In genomic region chr5:29476021-29476420, GRCm38 (mm10) we compare ENCODE assay signal across 24 mouse cellular contexts. TPM values are rescaled to one million over a fixed set of nuclear protein-coding genes. Genes with fewer than 3 reads are reported as not detected.
DNase-seq lines count a peak whose midpoint lies in the region; ATAC-seq lines count a peak whose summit lies in the region.
"Had no signal": no experiment of that assay in that cellular context is flagged by ENCODE, and none has a peak within 500 bp of the region (broad histone marks: within the 10 kb centered on the region; RNA-seq: fewer than 3 reads in every experiment).

No protein-coding gene starts in this region.

- H3K4me2 ChIP-seq in forebrain, embryonic 11.5 days (ENCODE audit: low read depth, low read length, severe bottlenecking), result no peak overlapping the region
- H3K4me2 ChIP-seq in forebrain, embryonic 12.5 days, result no peak overlapping the region
- H3K4me2 ChIP-seq in neural tube, embryonic 15.5 days, result no peak overlapping the region
- peak overlapping the region; percentile 85 for H3K4me2 ChIP-seq in intestine, embryonic 16.5 days (ENCODE audit: low read depth, low read length)
- H3K4me2 ChIP-seq: heart, embryonic 13.5 days; hindbrain, embryonic 15.5 days; kidney, embryonic 15.5 days; limb, embryonic 15.5 days; lung, embryonic 15.5 days had no signal

- no peaks in the 10 kb centered on the region for H3K36me3 ChIP-seq in forebrain, embryonic 11.5 days (ENCODE audit: control insufficient read depth, insufficient read depth, low read length)
- no peaks in the 10 kb centered on the region for H3K36me3 ChIP-seq in forebrain, embryonic 12.5 days (replicated peaks)
- no peaks in the 10 kb centered on the region for H3K36me3 ChIP-seq in neural tube, embryonic 15.5 days
- H3K36me3 ChIP-seq in intestine, embryonic 16.5 days (ENCODE audit: control insufficient read depth, insufficient read depth, low read length), result no peaks in the 10 kb centered on the region
- H3K36me3 ChIP-seq in heart, embryonic 10.5 days, result no peaks in the 10 kb centered on the region
- H3K36me3 ChIP-seq: heart, embryonic 13.5 days; hindbrain, embryonic 15.5 days; kidney, embryonic 15.5 days; limb, embryonic 15.5 days; lung, embryonic 15.5 days had no signal

- H3K9ac ChIP-seq in forebrain, embryonic 11.5 days (ENCODE audit: low read length), result no peak overlapping the region
- no peak overlapping the region for H3K9ac ChIP-seq in forebrain, embryonic 12.5 days
- H3K9ac ChIP-seq in neural tube, embryonic 15.5 days (replicated peaks), result no peak overlapping the region
- H3K9ac ChIP-seq in intestine, embryonic 16.5 days (ENCODE audit: low read depth, low read length), result 0 out of 2 replicates have a peak overlapping the region, but pooled peaks have one; percentile 19
- H3K9ac ChIP-seq: forebrain, postnatal 0 days; heart, embryonic 13.5 days; hindbrain, embryonic 15.5 days; kidney, embryonic 15.5 days; limb, embryonic 15.5 days; liver, embryonic 14.5 days; lung, embryonic 15.5 days had no signal

- H3K4me1 ChIP-seq in forebrain, embryonic 11.5 days (replicated peaks; ENCODE audit: control insufficient read depth, insufficient read depth, low read length), result peaks cover 13% of the 10 kb centered on the region
- H3K4me1 ChIP-seq in forebrain, embryonic 12.5 days, result peaks cover 17% of the 10 kb centered on the region
- H3K4me1 ChIP-seq in neural tube, embryonic 15.5 days, result peaks cover 17% of the 10 kb centered on the region
- H3K4me1 ChIP-seq in intestine, embryonic 16.5 days (ENCODE audit: control insufficient read depth, insufficient read depth, low read length), result peaks cover 9% of the 10 kb centered on the region; the same call in 1 of the 2 replicates
- peaks cover 31% of the 10 kb centered on the region for H3K4me1 ChIP-seq in heart, embryonic 10.5 days

- peaks cover 99% of the 10 kb centered on the region for H3K27me3 ChIP-seq in forebrain, embryonic 11.5 days (ENCODE audit: control insufficient read depth, insufficient read depth, low read length)
- H3K27me3 ChIP-seq in forebrain, embryonic 12.5 days, result peaks cover 100% of the 10 kb centered on the region
- peaks cover 97% of the 10 kb centered on the region for H3K27me3 ChIP-seq in neural tube, embryonic 15.5 days (replicated peaks)
- H3K27me3 ChIP-seq in intestine, embryonic 16.5 days (replicated peaks; ENCODE audit: control insufficient read depth, insufficient read depth, low read length), result peaks cover 65% of the 10 kb centered on the region
- peaks cover 100% of the 10 kb centered on the region for H3K27me3 ChIP-seq in heart, embryonic 10.5 days (ENCODE audit: insufficient read depth, poor library complexity, severe bottlenecking)

- H3K4me3 ChIP-seq in forebrain, embryonic 11.5 days (ENCODE audit: low read depth, low read length), result no peak overlapping the region
- no peak overlapping the region for H3K4me3 ChIP-seq in forebrain, embryonic 12.5 days (replicated peaks)
- no peak overlapping the region for H3K4me3 ChIP-seq in neural tube, embryonic 15.5 days (replicated peaks)
- H3K4me3 ChIP-seq in intestine, embryonic 16.5 days (ENCODE audit: low read length), result peak overlapping the region; percentile 62; the same call in 1 of the 2 replicates
- no peak overlapping the region for H3K4me3 ChIP-seq in heart, embryonic 10.5 days
- H3K4me3 ChIP-seq: heart, embryonic 13.5 days; hindbrain, embryonic 15.5 days; kidney, embryonic 15.5 days; limb, embryonic 15.5 days; lung, embryonic 15.5 days had no signal

- no peak overlapping the region for H3K27ac ChIP-seq in forebrain, embryonic 11.5 days (ENCODE audit: low read depth, low read length)
- no peak overlapping the region for H3K27ac ChIP-seq in forebrain, embryonic 12.5 days
- H3K27ac ChIP-seq in neural tube, embryonic 15.5 days (replicated peaks), result no peak overlapping the region
- no peak overlapping the region for H3K27ac ChIP-seq in intestine, embryonic 16.5 days (ENCODE audit: low read length)
- no peak overlapping the region for H3K27ac ChIP-seq in heart, embryonic 10.5 days
- H3K27ac ChIP-seq: heart, embryonic 13.5 days; hindbrain, embryonic 15.5 days; kidney, embryonic 15.5 days; limb, embryonic 15.5 days; liver, embryonic 14.5 days; lung, embryonic 15.5 days; macrophage had no signal

- DNase-seq in forebrain, embryonic 11.5 days (ENCODE audit: low spot score), result peak; percentile 47
- peak; percentile 52 for DNase-seq in neural tube, embryonic 10.5 days (ENCODE audit: extremely low spot score, low spot score)
- no peak for DNase-seq in right cerebral cortex, postnatal 4 days
- DNase-seq in heart, embryonic 10.5 days (ENCODE audit: low spot score), result no peak
- DNase-seq: adrenal gland, postnatal 36 days; cerebellum, adult 9-10 months; forebrain, postnatal 0 days; gastrocnemius, postnatal 14 days; heart, adult 18-20 months; heart, postnatal 14 days; kidney, adult 11 months; kidney, postnatal 36 days; layer of hippocampus, adult 9-11 months; thymus, postnatal 14 days had no signal

- ATAC-seq in forebrain, embryonic 11.5 days (replicated peaks; ENCODE audit: low FRiP score), result no peak
- no peak for ATAC-seq in forebrain, embryonic 12.5 days (ENCODE audit: low FRiP score)
- ATAC-seq in neural tube, embryonic 15.5 days (ENCODE audit: low FRiP score), result no peak
- no peak for ATAC-seq in intestine, embryonic 16.5 days
- ATAC-seq: forebrain, postnatal 0 days had no signal

- H3K9me3 ChIP-seq in forebrain, embryonic 11.5 days (ENCODE audit: control insufficient read depth, low read length), result no peaks in the 10 kb centered on the region
- no peaks in the 10 kb centered on the region for H3K9me3 ChIP-seq in forebrain, embryonic 12.5 days
- no peaks in the 10 kb centered on the region for H3K9me3 ChIP-seq in neural tube, embryonic 15.5 days (replicated peaks)
- H3K9me3 ChIP-seq in intestine, embryonic 16.5 days (ENCODE audit: control insufficient read depth, low read length), result no peaks in the 10 kb centered on the region
- no peaks in the 10 kb centered on the region for H3K9me3 ChIP-seq in heart, embryonic 10.5 days
- H3K9me3 ChIP-seq: heart, embryonic 13.5 days; hindbrain, embryonic 15.5 days; kidney, embryonic 15.5 days; limb, embryonic 15.5 days; lung, embryonic 15.5 days had no signal

- WGBS in forebrain, embryonic 11.5 days, result 0% methylated on average over 1 of the region's 1 CpGs
- WGBS in forebrain, embryonic 12.5 days, result 6% methylated on average over 1 of the region's 1 CpGs
- WGBS in neural tube, embryonic 15.5 days, result 0% methylated on average over 1 of the region's 1 CpGs
- 6% methylated on average over 1 of the region's 1 CpGs for WGBS in intestine, embryonic 16.5 days
- 0% methylated on average over 1 of the region's 1 CpGs for WGBS in heart, embryonic 10.5 days

RNA-seq across cellular contexts. Expression of gene Mnx1, which starts 2.2 kb away (rescaled TPM):
- not detected in 2 replicates for polyA plus RNA-seq in forebrain, embryonic 11.5 days (2014; fragmentation: Nextera tagmentation; extraction: Ambion mirVana)
- polyA plus RNA-seq in forebrain, embryonic 12.5 days (2016; fragmentation: Nextera tagmentation; extraction: Ambion mirVana), result 0.09 TPM in 1 of 2 replicates, not detected in the other
- polyA plus RNA-seq in neural tube, embryonic 15.5 days (2015; fragmentation: Nextera tagmentation; extraction: Ambion mirVana), result 0.95 and 1.3 TPM in 2 replicates
- 0.22 and 0.81 TPM in 2 replicates for polyA plus RNA-seq in intestine, embryonic 16.5 days (2015; fragmentation: Nextera tagmentation; extraction: Ambion mirVana)
- polyA plus RNA-seq in heart, embryonic 10.5 days (2016; fragmentation: Nextera tagmentation; extraction: Ambion mirVana), result 0.06 TPM in 1 of 2 replicates, not detected in the other
- polyA plus RNA-seq: forebrain, postnatal 0 days; heart, embryonic 13.5 days; kidney, embryonic 15.5 days; limb, embryonic 15.5 days; liver, embryonic 14.5 days; lung, embryonic 15.5 days; macrophage had no signal

RNA-seq across cellular contexts. Expression of gene Nom1, which starts 41.6 kb away (rescaled TPM):
- 25.1 and 34.9 TPM in 2 replicates for polyA plus RNA-seq in forebrain, embryonic 11.5 days (2014; fragmentation: Nextera tagmentation; extraction: Ambion mirVana)
- polyA plus RNA-seq in forebrain, embryonic 12.5 days (2016; fragmentation: Nextera tagmentation; extraction: Ambion mirVana), result 27.4 and 28.3 TPM in 2 replicates
- 16.2 and 23.1 TPM in 2 replicates for polyA plus RNA-seq in neural tube, embryonic 15.5 days (2015; fragmentation: Nextera tagmentation; extraction: Ambion mirVana)
- 29.0 and 32.8 TPM in 2 replicates for polyA plus RNA-seq in intestine, embryonic 16.5 days (2015; fragmentation: Nextera tagmentation; extraction: Ambion mirVana)
- 25.3 and 29.5 TPM in 2 replicates for polyA plus RNA-seq in heart, embryonic 10.5 days (2016; fragmentation: Nextera tagmentation; extraction: Ambion mirVana)

Comparison
In these comparisons a context has a peak if more than half of its experiments do, and no peak if none do; other contexts are left out.
1. DNase-seq: peak in forebrain, embryonic 11.5 days (single experiment) and neural tube, embryonic 10.5 days (single experiment); none in right cerebral cortex, postnatal 4 days (single experiment) and heart, embryonic 10.5 days (single experiment).